Mouse (Mus musculus): ENCODE measurements around the gene Serpine2. TPM values are rescaled to one million over a fixed set of nuclear protein-coding genes. Genes with fewer than 3 reads are reported as not detected.

Gene Serpine2
- polyA plus RNA-seq, 1 experiment = 0.02 TPM

DNA sequence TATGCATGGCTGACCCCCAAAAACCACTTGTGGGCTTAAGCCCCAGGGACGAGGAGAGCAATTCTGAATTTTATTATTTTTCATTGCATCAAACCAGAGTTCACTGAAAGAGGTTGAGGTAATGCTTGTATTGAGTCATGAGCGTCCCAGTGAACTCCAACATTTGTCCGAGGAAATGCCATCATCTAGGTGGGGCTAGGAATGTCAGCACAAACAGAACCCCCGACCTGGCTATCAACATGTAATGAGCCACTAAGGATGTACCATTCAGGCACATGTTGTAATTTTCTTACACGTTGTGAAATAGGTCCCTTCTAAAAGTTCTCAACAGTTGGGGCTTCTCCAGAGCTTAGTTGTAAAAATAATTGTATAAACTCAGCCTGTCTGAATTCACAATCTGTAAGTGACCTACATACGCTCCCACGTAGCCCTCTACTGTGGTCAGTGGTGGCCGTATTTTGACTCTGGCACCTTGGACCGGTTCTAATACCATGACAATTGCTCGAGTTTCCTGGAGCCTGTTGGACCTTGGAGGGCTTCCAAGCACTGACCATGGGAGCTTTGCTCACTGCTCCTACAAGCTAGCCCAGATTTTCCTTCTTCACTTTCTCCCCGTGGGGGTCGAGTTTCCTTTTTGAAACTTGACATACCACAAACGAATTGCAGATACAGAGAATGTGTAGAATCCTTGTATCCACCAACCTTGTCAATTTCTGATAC is 38.0 kb downstream of the Serpine2 start:
- no peaks in the 10 kb centered on the region for H3K36me3 ChIP-seq (ENCODE audit: control insufficient read depth)
- no peaks in the 10 kb centered on the region for H3K4me1 ChIP-seq (ENCODE audit: control insufficient read depth)

GRCm38 (mm10) chr1:79819296-79819879 is 41.6 kb downstream of the Serpine2 start:
- no peaks in the 10 kb centered on the region for H3K36me3 ChIP-seq (ENCODE audit: control insufficient read depth)
- H3K9me3 ChIP-seq (ENCODE audit: control insufficient read depth, low read length) = no peaks in the 10 kb centered on the region
- H3K4me1 ChIP-seq (ENCODE audit: control insufficient read depth) = no peaks in the 10 kb centered on the region
- TF ChIP-seq GATA1 (IDR thresholded peaks at IDR 0.05; ENCODE audit: low read length) = no peak
- no peak for TF ChIP-seq TAL1 (IDR thresholded peaks at IDR 0.05; ENCODE audit: low read length)
- no peaks in the 10 kb centered on the region for H3K27me3 ChIP-seq (ENCODE audit: control insufficient read depth)
- H3K4me3 ChIP-seq (replicated peaks) = no peak overlapping the region

More for the DNA sequence above, 38.0 kb downstream of the Serpine2 start:
- Histone ChIP-seq H3K27me3 (ENCODE audit: control insufficient read depth) (no peaks in the 10 kb centered on the region), H3K4me3 (replicated peaks) (no peak overlapping the region), H3K9me3 (ENCODE audit: control insufficient read depth, low read length) (no peaks in the 10 kb centered on the region)
- TF ChIP-seq TAL1 (IDR thresholded peaks at IDR 0.05; ENCODE audit: low read length) = no peak
- TF ChIP-seq GATA1 (IDR thresholded peaks at IDR 0.05; ENCODE audit: low read length) = no peak

GRCm38 (mm10) chr1:79815446-79815845 is 45.5 kb downstream of the Serpine2 start:
- TF ChIP-seq TAL1 (IDR thresholded peaks at IDR 0.05; ENCODE audit: low read length) = no peak
- TF ChIP-seq GATA1 (IDR thresholded peaks at IDR 0.05; ENCODE audit: low read length) = no peak
- no peaks in the 10 kb centered on the region for H3K4me1 ChIP-seq (ENCODE audit: control insufficient read depth)

GRCm38 (mm10) chr1:79809447-79809846 is 51.5 kb downstream of the Serpine2 start:
- TF ChIP-seq GATA1 (IDR thresholded peaks at IDR 0.05; ENCODE audit: low read length) = no peak
- TF ChIP-seq TAL1 (IDR thresholded peaks at IDR 0.05; ENCODE audit: low read length) = no peak
- Histone ChIP-seq H3K4me3 (replicated peaks) (no peak overlapping the region), H3K36me3 (ENCODE audit: control insufficient read depth) (no peaks in the 10 kb centered on the region), H3K9me3 (ENCODE audit: control insufficient read depth, low read length) (no peaks in the 10 kb centered on the region), H3K27me3 (ENCODE audit: control insufficient read depth) (no peaks in the 10 kb centered on the region), H3K4me1 (ENCODE audit: control insufficient read depth) (no peaks in the 10 kb centered on the region)

More at GRCm38 (mm10) chr1:79815446-79815845, 45.5 kb downstream of the Serpine2 start:
- Histone ChIP-seq H3K36me3 (ENCODE audit: control insufficient read depth) (no peaks in the 10 kb centered on the region), H3K4me3 (replicated peaks) (no peak overlapping the region), H3K27me3 (ENCODE audit: control insufficient read depth) (no peaks in the 10 kb centered on the region), H3K9me3 (ENCODE audit: control insufficient read depth, low read length) (no peaks in the 10 kb centered on the region)

GRCm38 (mm10) chr1:79806865-79807264 is 54.1 kb downstream of the Serpine2 start:
- Histone ChIP-seq H3K4me1 (ENCODE audit: control insufficient read depth) (no peaks in the 10 kb centered on the region), H3K9me3 (ENCODE audit: control insufficient read depth, low read length) (no peaks in the 10 kb centered on the region), H3K27me3 (ENCODE audit: control insufficient read depth) (no peaks in the 10 kb centered on the region), H3K4me3 (replicated peaks) (no peak overlapping the region), H3K36me3 (ENCODE audit: control insufficient read depth) (no peaks in the 10 kb centered on the region)
- TF ChIP-seq TAL1 (IDR thresholded peaks at IDR 0.05; ENCODE audit: low read length) (no peak), GATA1 (IDR thresholded peaks at IDR 0.05; ENCODE audit: low read length) (no peak)

DNA sequence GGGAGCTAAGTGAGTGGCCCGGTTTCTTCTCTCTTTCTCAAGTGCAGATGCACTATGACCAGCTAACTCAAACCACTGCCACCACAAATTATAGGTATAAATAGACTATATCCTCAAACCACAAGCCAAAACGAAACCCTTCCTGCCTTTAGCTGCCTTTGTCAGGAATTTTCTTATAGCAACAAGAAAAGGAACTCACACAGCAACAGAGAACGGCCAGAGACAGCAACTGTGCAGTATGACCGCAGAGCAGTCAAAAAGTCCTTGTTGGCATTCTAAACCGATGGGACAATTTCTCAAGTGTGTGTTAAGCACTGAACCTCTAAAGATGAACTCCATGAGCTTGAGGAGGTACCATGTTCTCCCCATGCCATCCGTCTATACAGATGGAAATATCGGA is 57.4 kb downstream of the Serpine2 start:
- no peak overlapping the region for H3K4me3 ChIP-seq (replicated peaks)
- TF ChIP-seq TAL1 (IDR thresholded peaks at IDR 0.05; ENCODE audit: low read length) (no peak), GATA1 (IDR thresholded peaks at IDR 0.05; ENCODE audit: low read length) (no peak)
- no peaks in the 10 kb centered on the region for H3K36me3 ChIP-seq (ENCODE audit: control insufficient read depth)
- no peaks in the 10 kb centered on the region; the same call in 1 of the 2 replicates for H3K9me3 ChIP-seq (ENCODE audit: control insufficient read depth, low read length)
- no peaks in the 10 kb centered on the region for H3K4me1 ChIP-seq (ENCODE audit: control insufficient read depth)
- H3K27me3 ChIP-seq (ENCODE audit: control insufficient read depth) = no peaks in the 10 kb centered on the region

GRCm38 (mm10) chr1:79802858-79803427 is 58.0 kb downstream of the Serpine2 start:
- H3K36me3 ChIP-seq (ENCODE audit: control insufficient read depth) = no peaks in the 10 kb centered on the region
- H3K4me1 ChIP-seq (ENCODE audit: control insufficient read depth) = no peaks in the 10 kb centered on the region
- H3K27me3 ChIP-seq (ENCODE audit: control insufficient read depth) = no peaks in the 10 kb centered on the region
- no peak overlapping the region for H3K4me3 ChIP-seq (replicated peaks)
- no peaks in the 10 kb centered on the region; the same call in 1 of the 2 replicates for H3K9me3 ChIP-seq (ENCODE audit: control insufficient read depth, low read length)
- TF ChIP-seq TAL1 (IDR thresholded peaks at IDR 0.05; ENCODE audit: low read length) (no peak), GATA1 (IDR thresholded peaks at IDR 0.05; ENCODE audit: low read length) (no peak)

- no peak for TF ChIP-seq TAL1 (IDR thresholded peaks at IDR 0.05; ENCODE audit: low read length)
- TF ChIP-seq GATA1 (IDR thresholded peaks at IDR 0.05; ENCODE audit: low read length) = no peak
- H3K4me3 ChIP-seq (replicated peaks) = no peak overlapping the region
- no peaks in the 10 kb centered on the region for H3K36me3 ChIP-seq (ENCODE audit: control insufficient read depth)
Observed at GRCm38 (mm10) chr1:79797084-79797483, 63.9 kb downstream of the Serpine2 start.

GRCm38 (mm10) chr1:79786267-79786927 is 74.6 kb downstream of the Serpine2 start:
- Histone ChIP-seq H3K9me3 (ENCODE audit: control insufficient read depth, low read length) (no peaks in the 10 kb centered on the region), H3K4me1 (ENCODE audit: control insufficient read depth) (no peaks in the 10 kb centered on the region), H3K36me3 (ENCODE audit: control insufficient read depth) (peaks cover 17% of the 10 kb centered on the region), H3K27me3 (ENCODE audit: control insufficient read depth) (no peaks in the 10 kb centered on the region), H3K4me3 (replicated peaks) (no peak overlapping the region)
- TF ChIP-seq TAL1 (IDR thresholded peaks at IDR 0.05; ENCODE audit: low read length) = no peak
- no peak for TF ChIP-seq GATA1 (IDR thresholded peaks at IDR 0.05; ENCODE audit: low read length)

More at GRCm38 (mm10) chr1:79797084-79797483, 63.9 kb downstream of the Serpine2 start:
- H3K9me3 ChIP-seq (ENCODE audit: control insufficient read depth, low read length) = no peaks in the 10 kb centered on the region; the same call in 1 of the 2 replicates
- H3K27me3 ChIP-seq (ENCODE audit: control insufficient read depth) = no peaks in the 10 kb centered on the region
- H3K4me1 ChIP-seq (ENCODE audit: control insufficient read depth) = no peaks in the 10 kb centered on the region

All from erythroblast, embryonic 14.5 days (primary cell).